Mouse (Mus musculus) spleen, adult 2 months (tissue): ENCODE measurements around the gene Stac2. TPM values are rescaled to one million over a fixed set of nuclear protein-coding genes. Genes with fewer than 3 reads are reported as not detected.

Experiments
- DNase-seq, 2 experiments: peaks; one replicate each; pipeline versions ENCODE4 v3.0.0 to v3.0.0-alpha.2; 2012 to 2021; ENCODE audit warnings: low spot score in 2 of 2, low read depth in 1 of 2
- H3K27ac ChIP-seq: fragments of 200-500 bp; 2 replicates; pipeline ENCODE4 v1.5.1; 2012; ENCODE audit warnings: low read length, inconsistent platforms; ENCODE audit not compliant: insufficient read depth
- H3K27me3 ChIP-seq: fragments of 200-500 bp; 2 replicates; pipeline ENCODE4 v1.6.1; 2012; ENCODE audit warnings: mild to moderate bottlenecking, moderate library complexity, low read length, inconsistent platforms; ENCODE audit not compliant: control insufficient read depth, insufficient read depth
- H3K36me3 ChIP-seq: fragments of 200-500 bp; 2 replicates; pipeline ENCODE4 v1.6.1; 2012; ENCODE audit warnings: mild to moderate bottlenecking, low read length, inconsistent platforms; ENCODE audit not compliant: control insufficient read depth, insufficient read depth
- H3K4me1 ChIP-seq: fragments of 200-500 bp; 2 replicates; pipeline ENCODE4 v1.6.1; 2011; ENCODE audit warnings: inconsistent platforms; ENCODE audit not compliant: control insufficient read depth, insufficient read depth, insufficient read length
- H3K4me3 ChIP-seq: fragments of 200-500 bp; 2 replicates; pipeline ENCODE4 v1.5.1; 2011; ENCODE audit warnings: mild to moderate bottlenecking, inconsistent platforms; ENCODE audit not compliant: insufficient read depth, insufficient read length; ENCODE audit errors: extremely low read depth
- CTCF ChIP-seq: fragments of 200-500 bp; IDR thresholded peaks from 2 replicates; pipeline ENCODE4 v1.5.1; 2011; ENCODE audit warnings: mild to moderate bottlenecking, inconsistent platforms; ENCODE audit not compliant: insufficient read depth, insufficient read length, insufficient replicate concordance; ENCODE audit errors: extremely low read depth
- POLR2A ChIP-seq: fragments of 200-500 bp; IDR thresholded peaks from 2 replicates; pipeline ENCODE4 v1.6.1; 2011; ENCODE audit warnings: low read depth, low read length, inconsistent platforms
- WGBS: fragments of 180-500 bp; shearing (Covaris S2); methylation state at CpG from one replicate; pipeline ENCODE4 v1.1.7; 2018; 5-methylcytosine and 5-hydroxymethylcytosine counted together
- polyA plus RNA-seq: library from polyadenylated mRNA; depleted of rRNA; stranded (reverse); fragments of >200 nt; gene quantifications from 2 replicates; pipeline ENCODE4 v1.2.3, GENCODE M21; 2012; rRNA removed

The Stac2 gene
- polyA plus RNA-seq, 1 experiment, result 6.3 TPM

- no peaks in the 10 kb centered on the region for H3K27me3 ChIP-seq
- WGBS, result 1% methylated on average over 26 of the region's 26 CpGs
- TF ChIP-seq POLR2A (peak; percentile 40; the same call in 1 of the 2 replicates), CTCF (no peak)
- H3K27ac ChIP-seq, result peak within 1 kb of the TSS; percentile 95
- peak within 1 kb of the TSS; percentile 84 for H3K4me3 ChIP-seq
- H3K4me1 ChIP-seq, result peaks cover 39% of the 10 kb centered on the region; the same call in 1 of the 2 replicates
- peaks cover 6% of the 10 kb centered on the region for H3K36me3 ChIP-seq
- peak; percentile 63 to 70 for DNase-seq
Observed at GRCm38 (mm10) chr11:97995564-97996288, 57.5 kb downstream of the Stac2 start, which contains the start of gene Arl5c. TSS of gene Arl5c (minus strand) at chr11:97996181.

- peak overlapping the region; percentile 95 for H3K27ac ChIP-seq
- peaks cover 6% of the 10 kb centered on the region for H3K36me3 ChIP-seq
- TF ChIP-seq CTCF (peak; percentile 91), POLR2A (no peak)
- H3K27me3 ChIP-seq, result no peaks in the 10 kb centered on the region
- H3K4me1 ChIP-seq, result peaks cover 30% of the 10 kb centered on the region; the same call in 1 of the 2 replicates
- peak overlapping the region; percentile 84 for H3K4me3 ChIP-seq
- DNase-seq, result peak; percentile 76 to 89
- WGBS, result 3% methylated on average over 13 of the region's 13 CpGs
Observed at GRCm38 (mm10) chr11:97994539-97995100, 58.6 kb downstream of the Stac2 start.

- peaks cover 6% of the 10 kb centered on the region; the same call in 1 of the 2 replicates for H3K27me3 ChIP-seq
- peak overlapping the region; percentile 78 for H3K4me3 ChIP-seq
- peaks cover 6% of the 10 kb centered on the region for H3K36me3 ChIP-seq
- under 1% methylated on average over 26 of the region's 26 CpGs for WGBS
- peaks cover 4% of the 10 kb centered on the region; the same call in 1 of the 2 replicates for H3K4me1 ChIP-seq
- TF ChIP-seq POLR2A, result no peak
- no peak for TF ChIP-seq CTCF
- DNase-seq, result peak; percentile 79 to 83
- H3K27ac ChIP-seq, result peak overlapping the region; percentile 89
Observed at GRCm38 (mm10) chr11:97988530-97989096, 64.6 kb downstream of the Stac2 start.

- TF ChIP-seq CTCF, result peak; percentile 89
- TF ChIP-seq POLR2A, result 0 out of 2 replicates have a peak, but pooled peaks have one; percentile 14
- H3K36me3 ChIP-seq, result peaks cover 4% of the 10 kb centered on the region
- peak; percentile 87 to 90 for DNase-seq
- peak overlapping the region; percentile 78 for H3K4me3 ChIP-seq
- WGBS, result 1% methylated on average over 42 of the region's 42 CpGs
- peaks cover 6% of the 10 kb centered on the region; the same call in 1 of the 2 replicates for H3K27me3 ChIP-seq
- peak overlapping the region; percentile 89 for H3K27ac ChIP-seq
- peaks cover 4% of the 10 kb centered on the region; the same call in 1 of the 2 replicates for H3K4me1 ChIP-seq
Observed at GRCm38 (mm10) chr11:97987551-97988526, 65.4 kb downstream of the Stac2 start.

DNA sequence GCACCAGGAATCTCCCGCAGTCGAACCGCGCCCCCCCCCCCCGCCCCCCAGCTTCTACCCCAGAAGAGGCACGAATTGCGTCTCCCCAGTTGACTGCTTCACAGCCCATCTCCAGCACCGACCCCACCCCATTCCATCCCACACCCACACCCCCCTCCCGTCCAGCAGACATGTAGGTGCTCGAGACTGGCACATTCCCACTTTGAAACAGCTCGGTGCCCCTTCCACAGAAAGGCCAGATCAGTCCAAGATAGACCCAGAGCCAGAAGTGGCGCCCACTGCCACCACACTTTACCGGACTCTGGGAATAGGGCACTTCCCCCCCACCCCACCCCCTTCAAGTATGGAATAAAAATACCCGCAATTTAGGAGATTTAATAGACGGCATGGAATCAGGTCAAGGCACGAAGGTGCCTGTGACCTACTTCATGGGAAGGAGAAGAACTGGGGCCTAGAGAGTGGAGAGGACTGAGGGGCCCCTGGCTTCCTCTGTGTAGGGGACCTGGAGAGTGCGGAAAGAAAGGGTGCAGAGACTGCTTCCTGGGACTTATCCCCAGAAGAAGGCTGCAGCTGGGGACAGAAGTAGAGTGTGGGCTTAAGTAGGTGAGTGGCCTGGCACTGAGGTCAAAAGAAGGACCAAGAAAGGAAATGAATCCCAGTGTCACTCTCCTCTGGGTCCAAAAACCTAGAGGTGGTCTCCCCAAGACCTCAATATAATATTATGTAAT lies 66.4 kb downstream of the Stac2 start:
- peak overlapping the region; percentile 63; the same call in 1 of the 2 replicates for H3K4me3 ChIP-seq
- no peak for DNase-seq
- no peak overlapping the region for H3K27ac ChIP-seq
- H3K36me3 ChIP-seq, result peaks cover under 1% of the 10 kb centered on the region; the same call in 1 of the 2 replicates
- peaks cover 6% of the 10 kb centered on the region; the same call in 1 of the 2 replicates for H3K27me3 ChIP-seq
- H3K4me1 ChIP-seq, result peaks cover 4% of the 10 kb centered on the region; the same call in 1 of the 2 replicates
- 32% methylated on average over 16 of the region's 17 CpGs for WGBS
- TF ChIP-seq CTCF (no peak), POLR2A (no peak)

Other genes starting within 250 kb of the Stac2 start
- gene B230217C12Rik, start 212.7 kb downstream of the Stac2 start, polyA plus RNA-seq, result 1.8 and 3.1 TPM in 2 replicates
- gene Fbxo47, start 169.3 kb downstream of the Stac2 start, polyA plus RNA-seq, result 0.20 and 0.22 TPM in 2 replicates
- 9.0 and 9.7 TPM in 2 replicates for gene Plxdc1, start 67.0 kb downstream of the Stac2 start, polyA plus RNA-seq
- 24.6 and 28.9 TPM in 2 replicates for gene Arl5c, start 57.3 kb downstream of the Stac2 start, polyA plus RNA-seq
- 8.5 and 8.9 TPM in 2 replicates for gene Cacnb1, start 30.4 kb downstream of the Stac2 start, polyA plus RNA-seq
- 555 and 724 TPM in 2 replicates for gene Rpl19, start 26.8 kb downstream of the Stac2 start, polyA plus RNA-seq
- gene Fbxl20, start 96.9 kb upstream of the Stac2 start, polyA plus RNA-seq, result 15.4 and 17.6 TPM in 2 replicates
- 8.8 and 9.2 TPM in 2 replicates for gene Med1, start 139.8 kb upstream of the Stac2 start, polyA plus RNA-seq
- gene Cdk12, start 149.6 kb upstream of the Stac2 start, polyA plus RNA-seq, result 12.4 and 12.7 TPM in 2 replicates